Mouse (Mus musculus) MEL (cell line): ENCODE results near the gene Hace1. TPM values are rescaled to one million over a fixed set of nuclear protein-coding genes. Genes with fewer than 3 reads are reported as not detected.
"Not testable (repeated sequence)": the region's sequence is repeated elsewhere in the genome, so short reads cannot be mapped to it uniquely, and the experiment has no call there.

Source experiments
- DNase-seq: peaks from one replicate; pipeline ENCODE4 v3.0.0; 2011; ENCODE audit warnings: low read depth, low spot score
- H3K27ac ChIP-seq: 2 replicates; pipeline ENCODE4 v1.5.1; 2012; ENCODE audit warnings: low read depth, mild to moderate bottlenecking, control low read depth, low read length, moderate library complexity; ENCODE audit not compliant: control insufficient read depth
- H3K27me3 ChIP-seq, 2 experiments: fragments of 150-350 bp in 1 of 2; sonication (generic) in 1 of 2; 2 replicates each; pipeline ENCODE4 v1.6.1; 2012; ENCODE audit warnings: low read length in 2 of 2, mild to moderate bottlenecking in 2 of 2, improper control_type of control experiment in 1 of 2, moderate library complexity in 1 of 2; ENCODE audit not compliant: insufficient read depth in 2 of 2, control insufficient read depth in 1 of 2
- H3K36me3 ChIP-seq, 2 experiments: 2 replicates each; pipeline ENCODE4 v1.6.1; 2012 to 2014; ENCODE audit warnings: low read length in 2 of 2, improper control_type of control experiment in 1 of 2, inconsistent platforms in 1 of 2, mild to moderate bottlenecking in 1 of 2; ENCODE audit not compliant: insufficient read depth in 2 of 2, control insufficient read depth in 1 of 2
- H3K4me1 ChIP-seq, 2 experiments: fragments of 150-350 bp in 1 of 2; sonication (generic) in 1 of 2; 2 replicates each; pipeline ENCODE4 v1.6.1; 2012; ENCODE audit warnings: low read length in 2 of 2, improper control_type of control experiment in 1 of 2, mild to moderate bottlenecking in 1 of 2; ENCODE audit not compliant: insufficient read depth in 2 of 2, control insufficient read depth in 1 of 2
- H3K4me3 ChIP-seq, 2 experiments: fragments of 150-350 bp in 1 of 2; sonication (generic) in 1 of 2; 2 replicates each; pipeline ENCODE4 v1.5.1; 2012; ENCODE audit warnings: low read depth in 2 of 2, low read length in 2 of 2, mild to moderate bottlenecking in 2 of 2, moderate library complexity in 2 of 2, control low read depth in 1 of 2, improper control_type of control experiment in 1 of 2; ENCODE audit not compliant: control insufficient read depth in 1 of 2, insufficient read depth in 1 of 2
- H3K79me2 ChIP-seq: 2 replicates; pipeline ENCODE4 v1.6.1; 2012; ENCODE audit warnings: mild to moderate bottlenecking, low read length, moderate library complexity; ENCODE audit not compliant: control insufficient read depth, poor library complexity, insufficient read depth
- H3K9ac ChIP-seq: 2 replicates; pipeline ENCODE4 v1.6.1; 2012; ENCODE audit warnings: low read depth, mild to moderate bottlenecking, control low read depth, low read length, moderate library complexity; ENCODE audit not compliant: control insufficient read depth, poor library complexity, severe bottlenecking
- H3K9me3 ChIP-seq: fragments of 150-350 bp; sonication (generic); replicated peaks from 2 replicates; pipeline ENCODE4 v1.6.1; 2012; ENCODE audit warnings: mild to moderate bottlenecking, low read length, improper control_type of control experiment, moderate library complexity; ENCODE audit not compliant: insufficient read depth
- E2F4 ChIP-seq: IDR thresholded peaks from 2 replicates; pipeline ENCODE4 v1.6.1; 2011; ENCODE audit warnings: low read depth, low read length, improper control_type of control experiment, borderline replicate concordance
- ELF1 ChIP-seq: IDR thresholded peaks from 2 replicates; pipeline ENCODE4 v1.6.1; 2014; ENCODE audit warnings: low read depth, mild to moderate bottlenecking, inconsistent platforms, low read length, improper control_type of control experiment, moderate library complexity
- ETS1 ChIP-seq: IDR thresholded peaks from 2 replicates; pipeline ENCODE4 v1.6.1; 2012; ENCODE audit warnings: low read depth, mild to moderate bottlenecking, inconsistent platforms, low read length, improper control_type of control experiment, moderate library complexity
- HCFC1 ChIP-seq: IDR thresholded peaks from 2 replicates; pipeline ENCODE4 v1.6.1; 2012; ENCODE audit warnings: low read depth, mild to moderate bottlenecking, inconsistent platforms, low read length, improper control_type of control experiment, moderate library complexity
- KAT2A ChIP-seq: conservative IDR thresholded peaks from 2 replicates; pipeline ENCODE4 v1.6.1; 2012; ENCODE audit warnings: low read depth, low read length, improper control_type of control experiment, inconsistent platforms
- MAZ ChIP-seq: IDR thresholded peaks from 2 replicates; pipeline ENCODE4 v1.6.1; 2012; ENCODE audit warnings: low read depth, mild to moderate bottlenecking, inconsistent platforms, low read length, improper control_type of control experiment
- MEF2A ChIP-seq: IDR thresholded peaks from 2 replicates; pipeline ENCODE4 v1.6.1; 2014; ENCODE audit warnings: low read depth, mild to moderate bottlenecking, inconsistent platforms, low read length, improper control_type of control experiment; ENCODE audit not compliant: poor library complexity, insufficient replicate concordance, severe bottlenecking; ENCODE audit errors: extremely low read depth
- NELFE ChIP-seq: IDR thresholded peaks from 2 replicates; pipeline ENCODE4 v1.6.1; 2011; ENCODE audit warnings: low read depth, low read length, improper control_type of control experiment
- NRF1 ChIP-seq: IDR thresholded peaks from 2 replicates; pipeline ENCODE4 v1.6.1; 2014; ENCODE audit warnings: low read depth, mild to moderate bottlenecking, inconsistent platforms, low read length, improper control_type of control experiment, moderate library complexity; ENCODE audit not compliant: poor library complexity, insufficient read depth, severe bottlenecking
- POLR2A ChIP-seq, 2 experiments: IDR thresholded peaks; 2 replicates each; pipeline ENCODE4 v1.6.1; 2011 to 2012; ENCODE audit warnings: low read length in 2 of 2, mild to moderate bottlenecking in 2 of 2, control low read depth in 1 of 2, improper control_type of control experiment in 1 of 2, low read depth in 1 of 2, moderate library complexity in 1 of 2; ENCODE audit not compliant: control insufficient read depth in 1 of 2, insufficient read depth in 1 of 2, poor library complexity in 1 of 2
- SIN3A ChIP-seq: IDR thresholded peaks from 2 replicates; pipeline ENCODE4 v1.6.1; 2012; ENCODE audit warnings: low read length, improper control_type of control experiment, inconsistent platforms
- TCF12 ChIP-seq: IDR thresholded peaks from 2 replicates; pipeline ENCODE4 v1.6.1; 2014; ENCODE audit warnings: low read depth, mild to moderate bottlenecking, inconsistent platforms, low read length, improper control_type of control experiment, moderate library complexity
- UBTF ChIP-seq: IDR thresholded peaks from 2 replicates; pipeline ENCODE4 v1.6.1; 2012; ENCODE audit warnings: low read depth, mild to moderate bottlenecking, inconsistent platforms, low read length, improper control_type of control experiment, moderate library complexity, borderline replicate concordance; ENCODE audit not compliant: insufficient read depth
- ZC3H11A ChIP-seq: IDR thresholded peaks from 2 replicates; pipeline ENCODE4 v1.6.1; 2012; ENCODE audit warnings: low read depth, mild to moderate bottlenecking, inconsistent platforms, low read length, improper control_type of control experiment
- polyA plus RNA-seq, 2 experiments: library from polyadenylated mRNA; stranded (reverse) in 1 of 2; unstranded in 1 of 2; fragments of >175 nt in 1 of 2; fragments of >200 nt in 1 of 2; gene quantifications; 2 replicates each; pipeline versions ENCODE4 v1.2.1 to v1.2.4; 2012; ENCODE audit warnings: low replicate concordance in 2 of 2, low read depth in 1 of 2; ENCODE audit not compliant: insufficient read length in 2 of 2, insufficient read depth in 1 of 2, missing spikeins in 1 of 2
- total RNA-seq: library from RNA; depleted of rRNA; stranded (reverse); fragments of 300-350 nt; gene quantifications from 2 replicates; pipeline ENCODE4 v1.2.3, GENCODE M21; 2012; rRNA removed

Gene Hace1
- total RNA-seq: 7.6 and 10.8 TPM in 2 replicates
- 10 to 100 TPM in 1 of 2 experiments, not detected in 1; 10.1 TPM for polyA plus RNA-seq

DNA sequence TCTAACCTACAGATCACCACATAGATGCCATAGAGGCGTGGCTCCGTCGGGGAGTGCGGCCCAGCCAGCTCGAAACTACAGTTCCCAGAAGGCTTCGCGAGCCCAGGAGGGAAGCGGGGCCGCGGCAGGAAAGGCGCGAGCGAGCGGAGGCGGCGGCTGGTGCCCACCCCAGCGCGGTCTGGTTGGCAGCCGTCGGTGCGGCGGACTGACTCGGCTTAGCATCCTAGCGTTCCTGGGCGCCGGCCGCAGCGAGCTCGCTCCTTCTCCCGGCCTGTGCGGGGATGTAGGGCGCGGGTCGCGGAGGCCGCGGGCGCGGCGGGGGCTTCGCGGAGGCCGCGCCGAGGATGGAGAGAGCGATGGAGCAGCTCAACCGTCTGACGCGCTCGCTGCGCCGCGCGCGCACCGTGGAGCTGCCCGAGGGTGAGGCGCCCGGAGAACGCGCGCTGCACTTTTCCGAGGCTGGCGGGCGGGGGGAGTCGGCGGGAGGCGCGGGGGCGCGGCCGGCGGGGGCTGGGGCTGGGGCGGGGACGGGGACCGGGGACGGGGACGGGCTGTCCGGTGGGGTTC lies at the start of gene Hace1:
TSS of gene Hace1 (plus strand) at position 99 of the 567 bp plus-strand sequence.
- Histone ChIP-seq H3K36me3 (peaks cover 0 to 4% of the 10 kb centered on the region in 2 experiments; a peak in 2 of 4 replicates), H3K9ac (peak within 1 kb of the TSS; percentile 86), H3K27ac (peak within 1 kb of the TSS; percentile 55), H3K79me2 (peaks cover 12% of the 10 kb centered on the region), H3K9me3 (no peaks in the 10 kb centered on the region), H3K27me3 (no peaks in the 10 kb centered on the region), H3K4me3 (peak within 1 kb of the TSS; percentile 94 to 95), H3K4me1 (no peaks in the 10 kb centered on the region)
- TF ChIP-seq NRF1 (0 out of 2 replicates have a peak, but pooled peaks have one; percentile 20), E2F4 (0 out of 2 replicates have a peak, but pooled peaks have one; percentile 32), UBTF (0 out of 2 replicates have a peak, but pooled peaks have one; percentile 63), TCF12 (peak; percentile 50), POLR2A (IDR thresholded peaks at IDR 0.05; ENCODE audit: control insufficient read depth in 1 of 2, insufficient read depth in 1 of 2, low read depth in 1 of 2, low read length in 2 of 2, poor library complexity in 1 of 2) (peak; percentile 70 to 76; a peak in 3 of 4 replicates), KAT2A (no peak; the same call in 1 of the 2 replicates), SIN3A (peak; percentile 55; the same call in 1 of the 2 replicates), ETS1 (no peak), NELFE (peak; percentile 69), MAZ (peak; percentile 58; the same call in 1 of the 2 replicates), ELF1 (peak; percentile 74), MEF2A (no peak), ZC3H11A (no peak), HCFC1 (peak; percentile 96)
- peak; percentile 89 for DNase-seq

DNA sequence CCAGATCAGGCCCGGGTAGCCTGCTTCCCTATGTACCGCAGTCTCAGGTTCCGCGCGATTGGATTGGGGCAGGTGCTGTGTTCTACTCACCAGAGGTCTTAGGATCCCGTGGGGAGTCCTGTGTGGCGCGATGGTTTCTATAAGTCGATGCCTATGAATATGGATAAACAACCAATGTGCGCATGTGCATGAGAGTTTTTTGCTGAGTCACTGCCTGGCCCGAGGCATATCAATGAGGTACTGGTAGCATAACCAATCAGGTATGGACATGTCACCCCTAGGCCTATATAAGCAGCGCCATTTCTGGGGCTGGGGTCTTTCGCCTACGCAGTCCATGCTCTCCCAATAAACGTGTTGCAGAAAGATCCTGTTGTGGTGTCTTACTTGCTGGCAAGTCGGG lies 40.3 kb upstream of the Hace1 start:
- not testable (repeated sequence) for H3K4me3 ChIP-seq, H3K9me3 ChIP-seq, H3K79me2 ChIP-seq, H3K9ac ChIP-seq, H3K27me3 ChIP-seq, H3K4me1 ChIP-seq, H3K36me3 ChIP-seq, H3K27ac ChIP-seq, DNase-seq
